Mouse (Mus musculus): ENCODE data around the gene Lrrc23. TPM values are rescaled to one million over a fixed set of nuclear protein-coding genes. Genes with fewer than 3 reads are reported as not detected.

Lrrc23 gene
- polyA plus RNA-seq, 1 experiment: not detected

GRCm38 (mm10) chr6:124739231-124739796, 40.2 kb downstream of the Lrrc23 start:
- no peaks in the 10 kb centered on the region for H3K4me1 ChIP-seq (ENCODE audit: control insufficient read depth, insufficient read depth, low read length)
- no peak overlapping the region for H3K27ac ChIP-seq (ENCODE audit: insufficient read depth, low read length)
- no peak for TF ChIP-seq CTCF (IDR thresholded peaks at IDR 0.05; ENCODE audit: borderline replicate concordance, insufficient read depth, low read length)
- H3K4me3 ChIP-seq (ENCODE audit: insufficient read depth, low read length): no peak overlapping the region

- no peak within 1 kb of the TSS for H3K27ac ChIP-seq (ENCODE audit: insufficient read depth, low read length)
- H3K4me1 ChIP-seq (ENCODE audit: control insufficient read depth, insufficient read depth, low read length): no peaks in the 10 kb centered on the region
- TF ChIP-seq CTCF (IDR thresholded peaks at IDR 0.05; ENCODE audit: borderline replicate concordance, insufficient read depth, low read length) (no peak), POLR2A (IDR thresholded peaks at IDR 0.05; ENCODE audit: low read depth, low read length) (no peak)
- no peak within 1 kb of the TSS for H3K4me3 ChIP-seq (ENCODE audit: insufficient read depth, low read length)
These were observed 41.0 kb downstream of the Lrrc23 start, which contains the start of gene Ptpn6 for GRCm38 (mm10) chr6:124738511-124739023. Gene Ptpn6 (minus strand): TSS chr6:124738714.

DNA sequence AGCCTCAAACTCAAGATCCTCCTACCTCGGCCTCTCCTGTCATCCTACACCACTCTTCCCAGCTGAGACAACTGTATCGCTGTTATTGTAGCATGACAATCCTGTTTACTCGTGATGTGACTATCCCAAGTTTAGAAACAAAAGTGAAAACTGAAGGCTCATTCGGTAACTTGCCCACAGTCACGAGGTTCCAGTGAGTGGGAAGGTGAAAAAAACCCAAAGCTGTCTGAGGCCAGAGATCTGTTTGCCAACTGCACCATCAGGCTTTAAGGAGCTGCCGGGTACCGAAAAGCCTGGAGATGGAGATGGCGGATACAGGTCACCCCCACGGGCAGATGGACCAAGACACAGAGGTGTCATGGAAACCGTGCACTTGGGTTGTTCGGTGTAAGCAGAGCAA, 42.5 kb downstream of the Lrrc23 start:
- Histone ChIP-seq H3K27ac (ENCODE audit: insufficient read depth, low read length) (no peak overlapping the region), H3K4me1 (ENCODE audit: control insufficient read depth, insufficient read depth, low read length) (no peaks in the 10 kb centered on the region), H3K4me3 (ENCODE audit: insufficient read depth, low read length) (no peak overlapping the region)
- no peak for TF ChIP-seq POLR2A (IDR thresholded peaks at IDR 0.05; ENCODE audit: low read depth, low read length)
- TF ChIP-seq CTCF (IDR thresholded peaks at IDR 0.05; ENCODE audit: borderline replicate concordance, insufficient read depth, low read length): no peak

DNA sequence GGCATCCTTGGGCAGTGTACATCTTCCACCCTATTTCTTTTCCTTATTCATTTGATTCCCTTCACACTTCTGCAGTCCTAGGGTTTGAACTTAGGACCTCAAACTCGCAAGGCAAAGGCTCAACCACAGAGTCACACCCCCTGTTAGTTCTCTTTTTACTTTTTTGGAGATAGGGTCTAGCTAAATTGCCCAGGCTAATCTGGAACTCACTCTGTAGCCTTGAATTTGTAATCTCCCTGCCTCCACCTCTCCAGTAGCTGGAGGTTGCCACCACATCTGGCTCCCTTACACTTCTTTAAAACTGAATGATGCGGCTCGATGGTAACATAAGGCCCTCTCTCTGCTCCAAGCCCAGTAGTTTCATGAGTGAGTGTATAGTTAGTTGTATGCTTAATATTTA, 45.1 kb downstream of the Lrrc23 start:
- TF ChIP-seq POLR2A (IDR thresholded peaks at IDR 0.05; ENCODE audit: low read depth, low read length) (no peak), CTCF (IDR thresholded peaks at IDR 0.05; ENCODE audit: borderline replicate concordance, insufficient read depth, low read length) (no peak)
- H3K4me3 ChIP-seq (ENCODE audit: insufficient read depth, low read length): no peak overlapping the region
- H3K4me1 ChIP-seq (ENCODE audit: control insufficient read depth, insufficient read depth, low read length): no peaks in the 10 kb centered on the region
- no peak overlapping the region for H3K27ac ChIP-seq (ENCODE audit: insufficient read depth, low read length)

DNA sequence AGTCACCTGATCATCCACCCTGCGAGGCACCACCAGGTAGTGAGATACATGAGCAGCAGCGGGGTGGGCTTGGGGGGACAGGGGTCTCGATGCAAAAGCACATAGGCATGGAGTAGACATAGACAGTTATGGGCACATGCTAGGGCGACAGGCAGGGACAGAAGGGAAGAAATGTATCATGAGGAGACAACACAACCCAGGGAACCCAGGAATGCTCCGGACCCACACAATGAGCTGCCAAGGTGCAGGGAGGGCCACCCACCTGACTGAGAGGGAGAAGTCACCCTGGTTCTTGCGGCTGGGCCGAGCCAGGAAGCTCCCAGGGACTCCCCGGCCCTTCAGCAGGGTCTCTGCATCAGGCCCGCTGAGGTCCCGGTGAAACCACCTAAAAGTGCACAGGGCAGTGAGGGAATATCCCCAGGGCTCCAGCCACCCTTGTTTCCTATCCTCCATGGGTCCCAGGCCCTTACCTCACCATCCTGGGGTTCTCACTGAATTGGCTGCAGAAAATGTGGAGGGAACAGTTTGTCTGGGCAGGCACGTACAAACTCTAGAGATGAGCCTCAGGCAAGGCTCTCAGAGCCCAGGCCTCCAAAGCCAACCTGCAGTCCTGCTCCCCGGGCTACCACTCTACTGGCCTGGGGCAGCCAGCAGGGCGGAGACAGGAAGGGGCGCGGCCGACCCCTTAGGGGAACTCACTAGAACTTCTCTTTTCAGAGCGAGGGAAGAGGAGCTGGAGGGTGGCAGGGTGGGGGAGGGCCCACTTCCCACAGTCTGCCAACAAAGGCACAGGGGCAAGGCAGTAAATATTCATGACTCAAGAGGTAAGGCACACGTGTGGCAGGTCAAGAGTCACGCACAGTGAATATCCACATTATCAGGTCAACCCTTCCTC, 46.8 kb downstream of the Lrrc23 start:
- Histone ChIP-seq H3K27ac (ENCODE audit: insufficient read depth, low read length) (no peak overlapping the region), H3K4me3 (ENCODE audit: insufficient read depth, low read length) (no peak overlapping the region), H3K4me1 (ENCODE audit: control insufficient read depth, insufficient read depth, low read length) (no peaks in the 10 kb centered on the region)
- TF ChIP-seq CTCF (IDR thresholded peaks at IDR 0.05; ENCODE audit: borderline replicate concordance, insufficient read depth, low read length) (no peak), POLR2A (IDR thresholded peaks at IDR 0.05; ENCODE audit: low read depth, low read length) (no peak)

DNA sequence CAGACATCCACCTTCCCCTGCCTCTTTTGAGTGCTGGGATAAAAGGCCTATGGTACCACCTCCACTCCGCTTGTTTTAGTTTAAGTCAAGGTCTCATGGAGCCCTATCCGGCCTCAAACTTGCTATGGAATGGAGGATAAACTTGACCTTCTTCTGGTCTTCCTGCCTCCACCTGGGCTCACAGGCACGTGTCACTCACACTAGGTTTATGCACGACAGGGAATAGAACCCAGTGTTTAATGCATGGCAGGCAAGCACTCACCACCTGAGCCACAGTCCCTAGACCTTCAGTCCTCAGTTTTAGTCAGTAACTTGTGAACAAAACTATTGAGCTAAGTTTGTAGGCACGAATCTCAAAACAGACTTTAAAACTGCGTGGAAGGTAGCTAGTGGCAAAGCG, 48.5 kb downstream of the Lrrc23 start:
- Histone ChIP-seq H3K4me1 (ENCODE audit: control insufficient read depth, insufficient read depth, low read length) (no peaks in the 10 kb centered on the region), H3K4me3 (ENCODE audit: insufficient read depth, low read length) (no peak overlapping the region), H3K27ac (ENCODE audit: insufficient read depth, low read length) (no peak overlapping the region)
- no peak for TF ChIP-seq CTCF (IDR thresholded peaks at IDR 0.05; ENCODE audit: borderline replicate concordance, insufficient read depth, low read length)
- no peak for TF ChIP-seq POLR2A (IDR thresholded peaks at IDR 0.05; ENCODE audit: low read depth, low read length)

DNA sequence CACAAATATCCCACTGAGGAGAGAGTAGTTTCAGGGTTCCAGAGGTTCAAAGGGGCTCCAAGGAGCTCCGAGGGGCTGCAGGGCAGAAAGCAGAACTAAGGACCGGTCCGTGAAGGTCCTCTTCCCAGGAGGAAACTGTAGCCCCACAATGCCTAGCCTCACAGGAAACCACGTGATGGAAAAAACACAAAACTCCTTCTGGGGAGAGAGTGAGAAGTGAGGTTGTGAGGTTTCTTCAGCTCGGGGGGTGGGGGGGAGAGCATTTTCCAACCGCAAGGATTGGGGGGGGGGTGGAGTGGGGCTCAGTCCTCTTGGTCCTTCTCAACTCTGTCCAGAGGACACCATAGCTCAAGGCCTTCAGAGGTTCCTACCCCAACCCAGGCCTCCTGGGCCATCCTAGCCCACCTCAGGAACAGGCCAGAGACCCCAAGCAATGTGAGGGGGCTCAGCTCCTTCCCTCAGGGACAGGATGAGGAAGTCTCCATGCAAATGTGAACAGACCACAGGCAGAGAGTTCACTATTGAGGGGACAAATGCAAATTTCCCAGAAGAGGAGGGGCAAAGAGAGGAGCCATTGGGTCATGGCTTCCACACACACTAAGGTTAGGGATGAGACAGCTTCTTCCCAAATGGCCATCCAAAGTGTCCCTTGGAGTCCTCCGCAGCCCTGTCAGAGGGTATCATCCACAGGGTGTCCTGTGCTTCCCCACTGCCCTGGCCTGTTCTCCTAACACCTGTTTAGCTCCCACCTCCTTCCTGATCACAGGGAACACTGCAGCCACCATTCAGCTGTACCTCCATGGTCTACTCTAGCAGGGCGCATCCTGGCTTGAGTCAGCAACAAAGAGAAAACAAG, 49.4 kb downstream of the Lrrc23 start:
- TF ChIP-seq CTCF (IDR thresholded peaks at IDR 0.05; ENCODE audit: borderline replicate concordance, insufficient read depth, low read length) (no peak), POLR2A (IDR thresholded peaks at IDR 0.05; ENCODE audit: low read depth, low read length) (no peak)
- no peak overlapping the region for H3K27ac ChIP-seq (ENCODE audit: insufficient read depth, low read length)
- H3K4me1 ChIP-seq (ENCODE audit: control insufficient read depth, insufficient read depth, low read length): no peaks in the 10 kb centered on the region
- H3K4me3 ChIP-seq (ENCODE audit: insufficient read depth, low read length): no peak overlapping the region

DNA sequence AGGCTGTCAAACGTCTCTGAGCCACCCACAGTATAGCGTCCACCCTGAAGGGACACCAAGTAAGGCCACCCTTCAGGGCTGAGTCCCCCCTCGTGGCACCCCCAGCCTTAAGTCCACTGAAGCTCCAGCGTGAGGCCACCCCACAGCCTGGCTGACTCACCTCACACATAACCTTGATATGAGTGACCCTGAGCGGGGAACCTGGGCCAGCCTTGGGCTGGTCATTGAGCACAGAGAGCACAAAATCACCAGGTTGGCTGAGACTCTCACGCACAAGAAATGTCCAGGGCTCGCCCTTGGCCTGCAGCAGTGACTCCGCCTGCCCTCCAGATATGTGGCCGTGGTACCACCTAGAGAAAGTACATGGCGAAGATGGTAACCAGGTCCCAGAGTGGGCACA, 50.9 kb downstream of the Lrrc23 start:
- H3K4me3 ChIP-seq (ENCODE audit: insufficient read depth, low read length): no peak overlapping the region
- no peak overlapping the region for H3K27ac ChIP-seq (ENCODE audit: insufficient read depth, low read length)
- TF ChIP-seq CTCF (IDR thresholded peaks at IDR 0.05; ENCODE audit: borderline replicate concordance, insufficient read depth, low read length) (no peak), POLR2A (IDR thresholded peaks at IDR 0.05; ENCODE audit: low read depth, low read length) (no peak)
- no peaks in the 10 kb centered on the region for H3K4me1 ChIP-seq (ENCODE audit: control insufficient read depth, insufficient read depth, low read length)

- Histone ChIP-seq H3K4me3 (ENCODE audit: insufficient read depth, low read length) (no peak overlapping the region), H3K27ac (ENCODE audit: insufficient read depth, low read length) (no peak overlapping the region), H3K4me1 (ENCODE audit: control insufficient read depth, insufficient read depth, low read length) (no peaks in the 10 kb centered on the region)
- TF ChIP-seq POLR2A (IDR thresholded peaks at IDR 0.05; ENCODE audit: low read depth, low read length) (no peak), CTCF (IDR thresholded peaks at IDR 0.05; ENCODE audit: borderline replicate concordance, insufficient read depth, low read length) (no peak)
These were observed 55.1 kb downstream of the Lrrc23 start for GRCm38 (mm10) chr6:124724472-124724871.

Data from embryonic fibroblast, embryonic 13.5 days (primary cell).